Mouse (Mus musculus) macrophage (primary cell): ENCODE measurements around the gene Nxph4. TPM values are rescaled to one million over a fixed set of nuclear protein-coding genes. Genes with fewer than 3 reads are reported as not detected.

Experiments
- H3K27ac ChIP-seq: fragments of 350-480 bp; formaldehyde crosslinking; 2 replicates; pipeline ENCODE4 v1.9.0; 2021
- H3K36me3 ChIP-seq: fragments of 350-480 bp; formaldehyde crosslinking; 2 replicates; pipeline ENCODE4 v1.9.0; 2021; ENCODE audit errors: inconsistent target
- H3K4me3 ChIP-seq: fragments of 350-480 bp; formaldehyde crosslinking; 2 replicates; pipeline ENCODE4 v1.9.0; 2021; ENCODE audit errors: inconsistent target
- H3K79me2 ChIP-seq: fragments of 350-480 bp; formaldehyde crosslinking; 2 replicates; pipeline ENCODE4 v1.9.0; 2021; ENCODE audit errors: inconsistent target
- WGBS: methylation state at CpG from one replicate; pipeline ENCODE4 v1.1.7; 2026; ENCODE audit warnings: inconsistent platforms; ENCODE audit not compliant: missing documents; 5-methylcytosine and 5-hydroxymethylcytosine counted together
- polyA plus RNA-seq: library from polyadenylated mRNA; stranded (reverse); fragments of 250-400 nt; gene quantifications from 3 replicates; pipeline ENCODE4 v1.2.4, GENCODE M21; 2018; ENCODE audit warnings: inconsistent platforms

Nxph4 gene
- polyA plus RNA-seq, 1 experiment from 2014 or later = not detected

DNA sequence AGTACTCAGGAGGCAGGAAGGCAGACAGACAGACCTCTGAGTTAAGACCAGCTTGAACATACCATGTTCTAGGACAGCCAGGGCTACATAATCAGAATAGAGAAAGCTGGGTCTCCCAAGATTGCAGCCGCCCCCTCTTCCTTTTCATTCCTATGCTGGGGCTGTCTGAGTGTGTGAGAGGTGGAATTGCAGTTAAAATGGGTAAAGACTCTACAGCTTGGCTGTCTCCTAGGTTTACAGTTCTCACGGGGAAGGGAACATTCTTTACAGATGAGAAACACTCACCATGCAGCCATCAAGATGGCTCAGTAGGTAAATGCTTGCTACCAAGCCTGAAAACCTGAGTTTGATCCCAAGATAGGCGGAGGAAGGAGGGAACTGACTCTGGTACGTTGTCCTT is 34.3 kb downstream of the Nxph4 start:
- Histone ChIP-seq H3K36me3 (peaks cover 39% of the 10 kb centered on the region), H3K27ac (no peak overlapping the region), H3K79me2 (no peaks in the 10 kb centered on the region), H3K4me3 (no peak overlapping the region)
- 91% methylated on average over 4 of the region's 4 CpGs for WGBS

DNA sequence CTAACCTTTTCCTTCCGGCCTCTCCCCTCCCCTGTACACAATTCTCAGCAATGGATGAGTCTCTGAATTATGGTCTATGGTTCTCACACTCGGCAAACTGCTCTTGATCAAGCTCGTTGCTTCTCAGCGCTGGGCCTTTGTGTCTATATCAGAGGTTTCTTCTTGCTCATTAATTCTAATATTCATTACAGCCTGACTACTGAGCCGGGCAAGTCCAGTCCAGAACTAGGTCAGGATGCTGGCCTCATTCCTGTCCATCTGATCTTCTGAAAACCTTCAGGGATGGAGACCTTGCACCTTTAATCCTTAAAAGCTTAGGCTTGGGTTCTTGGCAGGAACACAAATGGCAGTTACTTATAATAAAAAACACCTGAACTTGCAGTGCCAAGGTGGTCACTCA is 34.8 kb downstream of the Nxph4 start:
- Histone ChIP-seq H3K27ac (no peak overlapping the region), H3K36me3 (peaks cover 44% of the 10 kb centered on the region), H3K4me3 (no peak overlapping the region), H3K79me2 (no peaks in the 10 kb centered on the region)
- 91% methylated on average over 5 of the region's 5 CpGs for WGBS

DNA sequence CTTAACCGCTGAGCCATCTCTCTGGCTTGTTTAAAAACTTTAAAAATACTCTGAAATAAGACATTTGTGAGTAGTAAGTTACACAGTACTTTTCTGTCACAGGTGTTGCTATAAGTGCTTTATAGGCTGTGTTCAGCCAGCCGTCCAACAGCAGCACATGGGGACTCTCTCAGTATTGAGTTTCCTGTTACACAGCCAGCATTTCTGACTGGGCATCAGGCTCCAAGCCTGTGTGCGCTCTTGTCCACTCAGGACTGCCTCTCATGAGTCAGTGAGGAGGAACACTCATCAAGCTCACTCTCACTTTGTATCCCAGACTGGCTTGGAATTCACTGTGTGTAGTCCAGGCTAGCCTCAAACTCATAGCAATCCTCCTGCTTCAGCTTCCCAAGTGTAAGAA is 38.2 kb downstream of the Nxph4 start:
- H3K79me2 ChIP-seq = no peaks in the 10 kb centered on the region
- 100% methylated on average over 3 of the region's 3 CpGs for WGBS
- H3K4me3 ChIP-seq = no peak overlapping the region
- no peak overlapping the region for H3K27ac ChIP-seq
- peaks cover 73% of the 10 kb centered on the region for H3K36me3 ChIP-seq

DNA sequence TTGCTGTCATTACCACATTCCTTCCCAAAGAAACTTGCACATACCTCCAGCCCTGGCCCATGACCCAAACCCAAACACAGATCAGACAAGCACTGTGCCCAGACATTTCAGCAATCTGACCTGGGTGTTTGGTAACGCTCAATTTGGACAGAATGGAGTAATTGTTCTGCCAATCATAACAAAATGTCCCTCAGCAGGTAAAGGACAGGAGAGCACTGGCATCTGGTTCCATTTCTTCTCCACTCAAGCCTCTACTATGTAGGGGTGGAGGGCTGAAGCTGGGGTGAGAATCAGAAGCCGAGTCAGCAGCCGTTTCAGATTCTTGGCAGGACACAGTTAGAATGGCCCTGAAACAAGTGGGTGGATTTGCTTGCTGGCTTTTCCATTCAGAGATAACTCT is 42.2 kb downstream of the Nxph4 start:
- 98% methylated on average over 3 of the region's 3 CpGs for WGBS
- H3K36me3 ChIP-seq = peaks cover 93% of the 10 kb centered on the region
- no peak overlapping the region for H3K4me3 ChIP-seq
- no peaks in the 10 kb centered on the region for H3K79me2 ChIP-seq
- no peak overlapping the region for H3K27ac ChIP-seq

DNA sequence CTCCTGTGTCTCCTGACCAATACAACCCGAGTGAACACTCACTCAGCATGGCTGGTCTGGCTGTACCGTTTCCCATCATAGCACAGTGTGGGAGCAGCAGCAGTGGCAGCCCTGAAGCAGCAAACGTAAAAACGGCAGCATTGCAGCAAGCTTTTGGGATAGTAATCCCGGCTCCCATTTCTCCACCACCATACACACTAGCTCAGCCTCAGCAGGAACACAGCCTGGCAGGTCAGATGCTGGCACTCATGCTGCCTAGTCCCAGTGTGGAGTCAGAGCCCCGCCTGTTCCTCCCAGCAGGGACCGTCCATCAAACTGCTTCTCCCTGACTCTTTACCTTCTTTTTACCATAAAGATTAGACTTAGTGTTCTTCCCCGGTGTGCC is 43.2 kb downstream of the Nxph4 start:
- Histone ChIP-seq H3K79me2 (no peaks in the 10 kb centered on the region), H3K36me3 (peaks cover 85% of the 10 kb centered on the region), H3K4me3 (no peak overlapping the region), H3K27ac (no peak overlapping the region)
- WGBS = 91% methylated on average over 8 of the region's 8 CpGs

DNA sequence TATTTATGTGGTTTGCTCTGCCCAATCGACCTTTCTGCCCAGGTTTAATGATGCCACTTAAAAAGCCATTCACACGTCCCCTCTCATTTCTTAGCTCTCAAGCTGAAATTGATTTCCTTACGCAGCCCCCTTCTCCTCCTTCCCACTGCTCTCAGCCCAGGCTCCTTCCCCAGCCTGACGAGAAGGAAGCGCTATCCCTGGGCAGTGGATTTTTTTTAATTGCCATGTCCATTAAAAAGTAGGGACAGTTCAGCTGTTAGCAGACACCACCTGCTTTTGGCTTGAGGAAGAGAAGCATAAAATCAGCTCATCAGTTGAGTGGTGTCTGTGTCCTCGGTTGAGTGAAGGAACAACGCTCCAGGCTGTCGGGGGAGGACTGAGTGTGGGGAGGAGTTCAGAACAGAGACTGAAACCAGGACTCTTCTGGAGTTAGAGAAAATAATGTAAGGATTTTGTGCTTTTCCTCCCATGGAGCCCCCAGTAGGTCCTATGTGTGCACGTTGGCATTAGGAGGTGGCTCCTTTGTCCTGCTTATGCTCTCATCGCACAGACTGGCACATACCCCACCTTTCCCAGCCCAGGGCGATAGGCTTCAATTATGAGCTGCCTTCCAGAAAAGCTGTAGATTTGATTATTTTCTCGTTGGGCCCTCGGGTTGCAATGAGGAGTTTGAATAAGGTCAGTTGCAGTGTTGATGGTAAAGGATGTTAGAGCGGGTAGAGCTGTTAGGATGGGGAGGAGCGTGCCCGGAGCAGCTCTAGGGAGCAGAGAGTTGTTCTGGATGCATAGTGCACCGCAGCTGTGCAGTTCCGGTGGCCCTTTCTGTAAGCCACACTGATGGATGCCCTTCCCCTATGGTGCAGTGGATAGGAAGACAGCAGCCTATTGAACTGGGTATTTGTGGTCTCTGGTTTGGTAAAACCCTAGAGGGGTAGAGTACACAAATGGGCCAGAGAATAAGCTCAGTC is 43.9 kb downstream of the Nxph4 start:
- Histone ChIP-seq H3K27ac (no peak overlapping the region), H3K4me3 (no peak overlapping the region), H3K36me3 (peaks cover 85% of the 10 kb centered on the region), H3K79me2 (no peaks in the 10 kb centered on the region)
- 98% methylated on average over 18 of the region's 18 CpGs for WGBS

DNA sequence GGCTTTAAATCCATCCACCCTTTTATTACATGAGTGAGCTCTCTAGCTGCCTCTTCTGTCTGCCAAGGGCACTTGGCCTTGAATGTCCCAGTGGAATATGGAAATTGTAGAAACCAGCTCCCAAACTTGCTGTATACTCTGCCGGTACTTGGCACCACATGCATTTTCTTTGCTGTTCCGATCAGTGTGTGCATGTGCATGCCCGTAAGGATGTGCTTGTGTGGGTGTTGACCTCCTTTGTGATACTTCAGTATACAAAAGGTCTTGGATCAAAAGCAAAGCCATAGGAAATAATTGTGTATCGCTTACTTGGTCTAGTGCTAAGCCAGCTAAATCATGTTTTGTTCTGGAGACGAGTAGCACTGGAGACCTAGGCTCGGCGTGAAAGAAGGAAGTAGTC is 45.5 kb downstream of the Nxph4 start:
- no peak overlapping the region for H3K4me3 ChIP-seq
- WGBS = 89% methylated on average over 7 of the region's 7 CpGs
- H3K79me2 ChIP-seq = no peaks in the 10 kb centered on the region
- H3K27ac ChIP-seq = no peak overlapping the region
- H3K36me3 ChIP-seq = peaks cover 79% of the 10 kb centered on the region

DNA sequence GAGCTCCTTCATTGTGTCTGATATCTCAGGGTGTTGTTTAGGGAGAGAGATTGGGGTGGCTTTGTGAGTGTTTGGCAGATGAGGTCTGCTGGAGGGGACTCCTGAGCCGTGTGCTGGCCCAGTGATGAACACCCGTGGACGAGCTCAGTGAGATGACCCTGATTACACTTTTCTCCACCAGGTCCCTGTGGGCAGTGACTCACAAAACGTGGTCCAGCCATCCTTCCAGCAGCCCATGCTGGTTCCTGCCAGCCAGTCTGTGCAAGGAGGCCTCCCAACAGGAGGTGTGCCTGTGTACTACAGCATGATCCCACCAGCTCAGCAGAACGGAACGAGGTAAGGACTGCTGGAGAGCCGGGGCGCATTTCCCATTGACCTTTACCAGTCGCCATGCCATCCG is 49.1 kb downstream of the Nxph4 start:
- no peaks in the 10 kb centered on the region for H3K79me2 ChIP-seq
- peaks cover 48% of the 10 kb centered on the region for H3K36me3 ChIP-seq
- H3K27ac ChIP-seq = peak overlapping the region; percentile 31
- H3K4me3 ChIP-seq = no peak overlapping the region
- 63% methylated on average over 10 of the region's 10 CpGs for WGBS

DNA sequence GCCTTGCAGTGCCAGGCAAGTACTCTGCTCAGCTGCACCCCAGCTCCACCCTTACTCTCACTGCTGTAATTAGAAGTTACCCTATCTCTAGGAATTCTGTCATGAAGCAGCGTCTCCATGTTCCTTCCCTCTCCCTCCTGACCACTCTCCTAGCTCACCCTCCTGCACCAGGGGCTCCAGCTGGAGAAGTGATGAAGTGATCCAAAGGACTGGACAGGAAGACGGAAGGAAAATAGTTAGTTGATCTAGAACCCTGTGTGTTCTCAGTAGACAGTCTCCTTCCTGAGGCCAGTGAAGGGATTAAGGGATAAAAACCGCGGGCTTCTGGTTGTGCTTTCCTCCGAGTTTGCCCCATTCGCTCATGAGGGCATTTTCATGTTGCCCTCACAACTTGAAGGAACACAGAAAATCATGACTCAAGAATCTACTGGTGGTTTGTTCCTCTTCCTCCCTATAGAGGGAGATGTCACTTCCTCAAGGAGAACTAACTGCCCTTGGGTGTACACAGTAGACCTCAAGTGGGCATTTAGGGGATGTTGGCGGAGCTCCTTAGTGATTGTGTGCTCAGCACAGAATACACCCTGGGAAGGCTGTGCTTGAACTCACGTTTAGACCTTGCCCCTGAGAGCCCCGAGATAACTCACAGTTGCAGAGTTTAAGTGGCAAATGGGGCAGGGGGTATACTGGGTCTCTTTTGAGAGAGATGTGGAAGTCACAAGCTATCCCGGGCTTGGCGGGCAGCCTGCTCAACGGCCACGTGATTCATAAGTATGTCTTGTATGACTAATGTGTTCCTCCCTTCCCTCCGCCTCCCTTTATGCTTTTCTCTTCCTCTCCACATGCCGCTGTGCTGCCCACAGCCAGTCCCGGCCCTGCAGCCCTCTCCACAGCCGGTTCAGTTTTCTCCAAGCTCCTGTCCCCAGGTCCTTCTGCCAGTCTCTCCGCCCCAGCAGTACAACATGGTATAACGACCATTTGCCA is 53.2 kb downstream of the Nxph4 start:
- Histone ChIP-seq H3K79me2 (no peaks in the 10 kb centered on the region), H3K36me3 (peaks cover 33% of the 10 kb centered on the region; the same call in 1 of the 2 replicates), H3K27ac (peak overlapping the region; percentile 95), H3K4me3 (peak overlapping the region; percentile 12)
- WGBS = 10% methylated on average over 19 of the region's 19 CpGs

DNA sequence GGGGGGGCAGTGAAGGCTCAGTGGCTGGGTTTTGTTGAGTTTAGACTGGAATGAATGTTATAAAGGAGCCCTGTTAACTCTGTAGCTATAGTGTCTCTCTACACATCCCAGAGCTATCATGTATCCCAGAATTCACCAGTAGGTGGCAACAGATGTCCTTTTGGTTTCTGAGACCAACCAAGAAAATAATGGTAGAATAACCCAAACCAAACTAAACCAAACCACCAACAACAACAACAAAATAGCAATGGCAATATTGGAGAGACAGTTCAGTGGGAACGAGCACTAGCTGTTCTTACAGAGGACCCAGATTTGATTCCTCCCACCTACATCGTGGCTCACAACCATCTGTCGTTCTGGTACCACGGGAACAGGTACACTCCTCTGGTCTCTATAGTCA is 55.2 kb downstream of the Nxph4 start:
- WGBS = 82% methylated on average over 3 of the region's 4 CpGs
- Histone ChIP-seq H3K27ac (no peak overlapping the region), H3K36me3 (peaks cover 34% of the 10 kb centered on the region; the same call in 1 of the 2 replicates)

DNA sequence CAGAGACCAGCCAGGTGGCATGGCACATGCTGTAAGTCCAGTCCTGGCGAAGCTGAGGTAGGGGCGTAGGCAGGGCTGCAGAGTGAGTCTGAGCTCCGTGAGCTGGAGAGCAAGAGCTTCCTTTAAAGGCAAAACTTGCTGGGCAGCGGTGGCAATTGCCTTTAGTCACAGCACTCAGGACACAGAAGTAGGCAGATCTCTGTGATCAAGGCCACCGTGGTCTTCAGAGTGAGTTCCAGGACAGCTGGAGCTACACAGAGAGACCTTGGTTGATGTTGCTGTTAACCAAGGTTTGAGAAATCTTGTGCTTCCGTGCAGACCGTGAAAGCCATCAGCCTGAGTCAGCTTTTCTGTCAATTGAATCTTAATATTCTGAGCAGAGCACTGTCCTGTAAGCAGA is 57.1 kb downstream of the Nxph4 start:
- Histone ChIP-seq H3K36me3 (peaks cover 42% of the 10 kb centered on the region), H3K79me2 (no peaks in the 10 kb centered on the region), H3K27ac (no peak overlapping the region), H3K4me3 (no peak overlapping the region)
- WGBS = 93% methylated on average over 7 of the region's 7 CpGs

More for the DNA sequence above, 55.2 kb downstream of the Nxph4 start:
- H3K4me3 ChIP-seq = no peak overlapping the region
- no peaks in the 10 kb centered on the region for H3K79me2 ChIP-seq

DNA sequence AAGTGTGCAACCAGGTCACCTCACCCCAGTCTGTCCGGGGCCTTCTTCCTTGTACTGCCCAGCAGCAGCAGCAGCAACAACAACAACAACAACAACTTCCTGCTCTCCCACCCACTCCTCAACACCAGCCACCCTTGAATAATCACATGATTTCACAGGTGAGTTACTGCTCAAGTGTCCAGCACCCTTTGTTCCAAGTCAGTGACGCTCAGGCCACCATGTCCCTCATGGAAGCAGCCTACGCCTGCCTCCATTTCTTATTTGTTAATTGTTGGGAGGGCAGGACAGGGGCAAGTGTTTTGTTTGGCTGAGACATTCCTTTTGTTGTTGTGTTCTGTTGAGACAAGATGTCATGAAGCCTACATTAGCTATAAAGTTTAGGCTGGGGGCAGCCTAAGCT is 57.8 kb downstream of the Nxph4 start:
- no peaks in the 10 kb centered on the region for H3K79me2 ChIP-seq
- H3K36me3 ChIP-seq = peaks cover 42% of the 10 kb centered on the region
- H3K4me3 ChIP-seq = no peak overlapping the region
- no peak overlapping the region for H3K27ac ChIP-seq
- WGBS = 97% methylated on average over 3 of the region's 3 CpGs
